26 mouse cellular contexts compared by ENCODE assay signal in genomic region chr11:5000241-5000640, GRCm38 (mm10). TPM values are rescaled to one million over a fixed set of nuclear protein-coding genes. Genes with fewer than 3 reads are reported as not detected.
"Had no signal": no experiment of that assay in that cellular context is flagged by ENCODE, and none has a peak within 500 bp of the region (broad histone marks: within the 10 kb centered on the region; RNA-seq: fewer than 3 reads in every experiment).

No protein-coding gene starts in this region.

- H3K4me1 ChIP-seq: hindbrain, embryonic 15.5 days; limb, embryonic 15.5 days had no signal

- H3K27ac ChIP-seq: heart, embryonic 10.5 days; heart, embryonic 13.5 days; heart, embryonic 15.5 days; hindbrain, embryonic 13.5 days; hindbrain, embryonic 15.5 days; hindbrain, postnatal 0 days; limb, embryonic 13.5 days; limb, embryonic 15.5 days; liver, embryonic 15.5 days had no signal

- H3K4me2 ChIP-seq: heart, embryonic 13.5 days; heart, embryonic 15.5 days; hindbrain, embryonic 13.5 days; hindbrain, embryonic 15.5 days; kidney, embryonic 15.5 days; limb, embryonic 13.5 days; limb, embryonic 15.5 days; liver, embryonic 15.5 days had no signal

- H3K9me3 ChIP-seq: heart, embryonic 10.5 days; heart, embryonic 13.5 days; heart, embryonic 15.5 days; hindbrain, embryonic 13.5 days; hindbrain, embryonic 15.5 days; kidney, embryonic 15.5 days; limb, embryonic 13.5 days; limb, embryonic 15.5 days; liver, embryonic 15.5 days had no signal

- H3K9ac ChIP-seq: heart, embryonic 13.5 days; heart, embryonic 15.5 days; hindbrain, embryonic 13.5 days; hindbrain, embryonic 15.5 days; kidney, embryonic 15.5 days; limb, embryonic 13.5 days; limb, embryonic 15.5 days; liver, embryonic 15.5 days had no signal

- H3K4me3 ChIP-seq: heart, embryonic 10.5 days; heart, embryonic 13.5 days; heart, embryonic 15.5 days; hindbrain, embryonic 13.5 days; hindbrain, embryonic 15.5 days; kidney, embryonic 15.5 days; limb, embryonic 13.5 days; limb, embryonic 15.5 days; liver, embryonic 15.5 days had no signal

- DNase-seq: gastrocnemius, postnatal 10 days; gastrocnemius, postnatal 25 days; heart, adult 18-20 months; heart, postnatal 14 days; heart, postnatal 36 days; kidney, adult 11 months; kidney, postnatal 14 days; layer of hippocampus, adult 9-11 months; layer of hippocampus, postnatal 36 days; left cerebral cortex, postnatal 4 days; lung, adult 18-20 months had no signal

- H3K27me3 ChIP-seq: heart, embryonic 13.5 days; heart, embryonic 15.5 days; hindbrain, embryonic 13.5 days; hindbrain, embryonic 15.5 days; kidney, embryonic 15.5 days; limb, embryonic 13.5 days; limb, embryonic 15.5 days; liver, embryonic 15.5 days had no signal

- ATAC-seq: forebrain, embryonic 16.5 days; hindbrain, postnatal 0 days; intestine, embryonic 16.5 days had no signal

RNA-seq across cellular contexts. Expression of gene Nefh, which starts 52.4 kb away (rescaled TPM):
- total RNA-seq: gastrocnemius, postnatal 25 days; heart, adult 18-20 months; heart, adult 8-10 months; heart, postnatal 36 days had no signal

RNA-seq across cellular contexts. Expression of gene Rasl10a, which starts 57.7 kb away (rescaled TPM):
- total RNA-seq: gastrocnemius, postnatal 25 days; granulocyte monocyte progenitor cell, adult 5-6 weeks; hematopoietic stem cell, adult 5-6 weeks had no signal
